Mouse (Mus musculus) MEL-GATA-1-ER (cell line): ENCODE data around the gene Plekhm3.

Experiments used
- DNase-seq: peaks from one replicate; pipeline ENCODE4 v3.0.0-alpha.2; 2012; ENCODE audit warnings: low read depth; ENCODE audit errors: extremely low read depth

Gene Plekhm3

GRCm38 (mm10) chr1:64876276-64876675 lies 80.3 kb downstream of the Plekhm3 start:
- peak; percentile 58 for DNase-seq

- no peak for DNase-seq
Observed at GRCm38 (mm10) chr1:64875712-64876111, 80.9 kb downstream of the Plekhm3 start.

- DNase-seq = no peak
Observed at GRCm38 (mm10) chr1:64875156-64875555, 81.5 kb downstream of the Plekhm3 start.

DNA sequence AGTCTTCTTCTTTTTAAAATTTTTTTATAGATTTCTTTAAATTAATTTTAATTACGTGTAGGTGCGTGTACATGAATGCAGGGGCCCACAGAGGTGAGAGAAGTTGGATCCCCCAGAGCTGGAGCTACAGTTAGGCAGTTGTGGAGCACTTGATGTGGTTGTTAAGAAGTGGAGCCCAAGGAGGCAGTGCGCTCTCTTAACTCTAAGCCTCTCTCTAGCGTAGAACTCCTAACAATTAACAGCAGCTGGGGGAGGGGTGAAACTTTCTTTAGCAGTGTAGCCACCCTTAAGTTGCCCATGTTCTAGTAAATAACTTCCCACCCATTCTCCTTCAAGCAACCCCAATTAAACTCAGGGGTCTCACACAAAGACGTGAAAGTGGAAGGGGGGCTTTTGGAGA lies 84.7 kb downstream of the Plekhm3 start:
- no peak for DNase-seq

DNA sequence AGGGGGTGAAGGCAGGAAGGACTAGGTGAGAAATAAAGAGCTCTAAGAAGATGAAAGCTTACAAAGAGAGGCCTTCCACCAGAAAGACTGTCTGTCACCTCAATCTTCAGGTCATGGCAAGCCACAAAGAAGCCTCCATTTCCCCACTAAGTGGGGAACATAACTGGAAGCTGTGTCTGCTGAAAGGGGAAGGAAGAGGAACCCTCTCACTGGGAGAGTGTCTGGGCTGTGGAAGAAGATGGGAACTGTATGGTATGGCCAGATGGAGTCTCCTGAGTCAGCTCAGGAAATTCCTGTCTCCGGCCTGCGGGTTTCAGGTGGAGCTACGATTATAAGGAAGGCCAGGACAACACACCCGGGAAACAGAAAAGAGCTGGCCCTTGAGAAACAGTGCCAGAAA lies 88.9 kb downstream of the Plekhm3 start:
- no peak for DNase-seq

- DNase-seq = peak; percentile 19
Observed at GRCm38 (mm10) chr1:64866140-64866539, 90.5 kb downstream of the Plekhm3 start.

DNA sequence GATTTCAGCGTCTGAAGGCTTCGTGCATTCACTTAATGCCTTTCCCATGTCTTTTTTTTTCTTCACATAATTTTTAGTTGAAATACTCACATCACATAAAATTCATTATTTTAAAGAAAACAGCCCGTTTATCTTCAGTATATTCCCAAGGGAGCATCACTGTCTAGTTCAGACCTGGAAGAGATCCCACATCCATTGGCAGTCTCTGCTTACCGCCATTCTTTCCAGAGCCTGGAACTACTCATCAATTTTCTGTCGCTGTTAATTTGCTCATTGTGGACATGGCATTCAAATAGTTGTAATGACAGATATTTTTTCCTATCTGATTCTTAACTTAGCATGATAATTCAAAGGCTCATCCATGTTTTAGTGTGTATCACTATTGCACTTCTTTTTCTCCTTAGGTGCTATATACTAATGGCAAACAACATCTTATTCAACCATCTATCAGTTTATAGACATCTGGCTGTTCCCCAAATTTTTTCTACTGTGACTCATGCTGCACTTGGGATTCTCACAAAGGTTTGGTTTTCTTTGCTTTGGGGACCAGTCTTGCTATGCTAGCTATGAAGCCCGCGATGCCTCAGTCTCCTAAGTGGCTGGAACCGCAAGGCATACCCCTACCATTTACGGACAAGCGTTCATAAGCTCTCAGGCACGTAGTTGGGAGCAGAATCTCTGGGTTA lies 96.2 kb downstream of the Plekhm3 start:
- no peak for DNase-seq

DNA sequence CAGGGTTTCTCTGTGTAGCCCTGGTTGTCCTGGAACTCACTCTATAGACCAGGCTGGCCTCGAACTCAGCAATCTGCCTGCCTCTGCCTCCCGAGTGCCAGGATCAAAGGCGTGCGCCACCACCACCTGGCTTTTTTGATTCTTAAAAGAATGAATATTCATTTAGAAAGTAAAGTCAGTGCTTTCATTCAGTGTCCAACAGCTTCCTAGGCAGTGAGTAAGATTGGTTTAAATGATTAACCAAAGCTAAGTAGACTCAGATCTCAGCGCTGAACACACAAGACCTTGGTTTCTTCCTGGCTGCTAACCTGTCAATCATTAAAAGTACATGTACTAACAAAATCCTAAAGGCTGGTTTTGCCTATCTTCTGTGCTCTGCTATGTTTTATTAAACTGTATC lies 96.8 kb downstream of the Plekhm3 start:
- DNase-seq = no peak

DNA sequence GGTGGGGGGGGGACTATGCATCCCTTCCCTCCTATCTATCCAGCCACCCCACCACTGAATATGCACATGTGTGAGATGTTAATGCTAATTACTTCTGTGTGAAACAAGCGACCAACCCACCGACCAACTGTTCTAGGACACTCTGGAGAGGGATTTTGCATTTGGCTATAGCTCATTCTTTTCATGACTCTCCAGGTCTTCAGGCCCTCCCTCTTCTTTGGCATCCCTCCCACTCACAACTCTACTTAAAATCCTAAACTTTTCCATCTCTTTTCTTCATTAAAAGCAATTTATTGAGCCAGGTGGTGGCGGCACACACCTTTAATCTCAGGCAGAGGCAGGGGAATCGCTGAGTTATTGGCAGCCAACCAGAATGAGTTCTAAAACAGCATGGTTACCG lies 101.8 kb downstream of the Plekhm3 start:
- no peak for DNase-seq

GRCm38 (mm10) chr1:64853738-64854730 lies 102.6 kb downstream of the Plekhm3 start:
- no peak for DNase-seq

DNA sequence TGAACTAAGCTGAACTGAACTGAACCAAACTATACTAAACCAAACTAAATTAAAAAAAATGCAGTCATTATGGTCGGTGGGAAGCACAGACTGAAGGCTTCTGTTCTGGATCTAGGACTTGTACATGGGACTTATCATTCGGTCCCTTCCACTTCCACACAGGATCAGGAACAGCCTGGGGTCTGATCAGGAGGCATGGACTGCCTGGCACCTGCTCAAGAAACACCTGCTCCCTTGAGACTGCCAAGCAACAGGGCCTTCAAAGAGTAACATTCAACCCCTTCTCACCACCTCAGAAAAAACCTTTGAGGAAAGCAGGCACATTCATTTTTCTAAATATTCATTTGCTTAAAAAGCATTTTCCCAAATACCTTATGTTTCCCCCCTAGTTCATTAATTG lies 103.4 kb downstream of the Plekhm3 start:
- no peak for DNase-seq

DNA sequence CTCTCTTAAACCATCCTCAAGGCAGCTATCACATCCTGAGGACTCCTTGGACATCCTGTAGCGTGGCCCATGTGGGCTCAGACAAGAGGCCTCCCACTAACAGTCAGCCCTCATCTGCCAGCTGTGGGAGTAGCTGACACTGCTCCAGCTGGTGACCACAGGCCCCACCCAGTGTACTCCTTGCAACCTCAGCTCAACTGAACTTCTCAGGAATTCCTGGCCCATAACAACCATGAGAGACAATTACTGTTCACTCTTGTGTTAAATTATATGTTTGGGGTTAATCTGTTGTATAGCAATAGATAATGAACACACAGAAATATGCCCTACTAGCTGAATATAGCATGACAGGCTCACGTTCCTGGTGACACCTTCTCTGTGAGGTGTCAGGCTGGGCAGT lies 104.4 kb downstream of the Plekhm3 start:
- DNase-seq = no peak

GRCm38 (mm10) chr1:64850345-64850744 lies 106.3 kb downstream of the Plekhm3 start:
- no peak for DNase-seq

DNA sequence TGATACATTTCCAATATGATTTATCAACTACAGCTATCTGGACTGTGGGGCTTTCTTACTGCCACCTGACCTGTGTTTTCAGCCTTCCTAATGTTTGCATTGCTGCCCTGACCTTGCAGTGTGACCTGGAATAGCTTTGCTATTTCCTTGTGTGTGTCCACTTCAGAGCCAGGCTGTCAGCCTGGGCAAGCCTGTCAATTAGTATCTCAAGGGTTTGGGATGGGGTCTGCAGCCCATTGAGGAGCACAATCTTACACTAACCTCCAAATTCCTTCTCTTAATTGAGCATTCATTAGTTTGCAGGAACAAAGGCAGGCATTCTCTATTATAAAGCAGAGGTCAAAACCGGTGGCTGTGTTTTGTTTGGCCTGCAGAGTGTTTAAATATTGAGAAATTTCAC lies 107.6 kb downstream of the Plekhm3 start:
- no peak for DNase-seq

DNA sequence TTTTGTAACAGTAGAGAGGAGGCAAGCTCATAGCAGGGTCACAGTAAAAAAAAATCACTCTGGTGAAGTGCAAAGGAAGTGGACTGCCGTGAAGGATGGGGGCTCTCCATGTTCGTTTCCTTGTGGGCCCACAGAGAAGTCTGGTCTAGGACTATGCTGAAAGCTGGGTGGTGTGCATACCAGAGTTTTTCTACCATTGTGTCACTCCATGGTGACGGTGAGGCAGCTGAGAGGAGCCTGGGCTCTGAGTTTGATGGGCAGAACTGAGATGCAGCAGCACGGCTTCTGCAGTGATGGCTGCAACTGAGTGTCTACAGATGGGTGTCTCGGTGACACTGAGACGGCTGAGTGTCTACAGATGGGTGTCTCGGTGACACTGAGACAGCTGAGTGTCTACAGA lies 108.5 kb downstream of the Plekhm3 start:
- DNase-seq = no peak

GRCm38 (mm10) chr1:64847565-64847964 lies 109.1 kb downstream of the Plekhm3 start:
- no peak for DNase-seq

- no peak for DNase-seq
Observed at GRCm38 (mm10) chr1:64844978-64845377, 111.6 kb downstream of the Plekhm3 start.

DNA sequence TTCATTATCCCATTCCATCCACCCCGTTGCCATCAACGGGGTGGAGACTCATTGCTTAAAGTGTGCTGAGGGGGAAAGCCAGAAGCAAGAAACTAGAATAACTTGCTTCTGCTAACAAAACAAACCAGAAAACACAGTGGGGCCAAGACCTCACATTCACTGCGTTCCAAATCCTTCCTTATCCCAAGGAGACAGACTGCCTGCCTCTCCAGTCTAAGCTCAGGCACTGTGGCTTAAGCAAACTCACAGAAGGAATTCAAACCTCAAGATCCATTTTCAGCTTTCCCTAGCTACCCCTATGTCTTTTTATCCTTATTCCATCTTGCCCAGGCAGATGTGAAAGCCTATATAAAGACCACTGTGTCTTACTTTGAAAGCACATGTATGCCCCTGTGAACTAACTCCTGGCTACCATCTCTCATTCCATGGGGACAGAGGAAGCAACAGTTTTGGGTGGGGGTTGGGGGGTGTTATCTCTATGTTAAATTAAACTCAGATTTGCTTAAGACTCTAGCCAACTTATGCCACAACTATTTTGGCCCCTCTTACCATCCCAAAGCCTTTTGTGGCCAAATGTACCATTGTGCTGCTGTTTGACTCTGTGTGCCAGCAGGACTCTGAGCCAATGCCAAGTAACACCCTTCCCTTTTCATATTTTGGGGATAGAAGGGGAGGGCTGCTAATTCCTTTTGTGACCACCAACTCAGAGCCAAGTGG lies 112.6 kb downstream of the Plekhm3 start:
- DNase-seq = no peak

DNA sequence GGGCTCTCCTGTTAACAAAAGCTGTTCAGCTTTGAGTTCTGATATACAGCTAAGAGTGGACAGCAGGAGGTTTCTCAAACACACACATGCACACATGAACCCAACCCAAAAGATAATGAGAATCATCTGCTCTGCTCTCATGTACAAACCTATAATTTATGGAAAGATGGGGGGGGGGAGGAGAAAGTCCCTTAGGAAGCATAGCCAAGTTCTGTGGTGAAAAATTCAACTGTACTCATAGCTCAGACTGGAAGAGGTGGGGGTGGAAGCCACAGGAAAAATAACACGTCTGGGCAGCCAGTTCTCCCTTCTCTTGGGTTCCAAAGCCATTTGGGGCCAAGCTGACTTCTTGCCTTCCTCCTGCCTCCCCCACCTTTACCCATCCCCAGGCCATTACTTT lies 115.7 kb downstream of the Plekhm3 start:
- DNase-seq = no peak

GRCm38 (mm10) chr1:64836584-64836983 lies 120.0 kb downstream of the Plekhm3 start:
- DNase-seq = no peak

GRCm38 (mm10) chr1:64836114-64836513 lies 120.5 kb downstream of the Plekhm3 start:
- DNase-seq = no peak

- DNase-seq = no peak
Observed at GRCm38 (mm10) chr1:64831552-64831951, 125.1 kb downstream of the Plekhm3 start.
